Mouse (Mus musculus): Measurements from ENCODE around the gene Xpnpep1. TPM values are rescaled to one million over a fixed set of nuclear protein-coding genes. Genes with fewer than 3 reads are reported as not detected.
A peak's percentile ranks its signal among the peaks of the same experiment; 100 is the strongest.

The Xpnpep1 gene
- polyA plus RNA-seq, 1 experiment from 2014 or later, result 180 TPM

DNA sequence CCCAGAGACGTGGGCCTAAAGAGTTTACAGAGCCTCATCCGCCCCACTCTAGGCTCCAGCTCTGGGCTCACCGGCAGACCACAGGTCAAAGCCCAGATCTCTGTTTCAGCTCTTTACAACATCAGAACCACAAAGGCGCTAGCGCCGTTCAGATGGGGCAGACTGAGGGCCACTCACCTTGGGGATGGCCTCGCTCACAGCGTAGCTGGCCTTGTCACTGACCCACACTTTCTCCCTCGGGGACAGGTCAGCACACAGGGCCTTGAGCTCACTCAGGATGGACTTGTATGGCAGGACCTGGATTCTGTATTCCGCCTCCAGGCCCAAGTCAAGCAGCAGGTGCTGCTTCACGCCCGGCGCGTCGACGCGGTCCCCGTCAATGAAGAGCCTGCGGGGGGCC lies 34.0 kb downstream of the Xpnpep1 start:
- Histone ChIP-seq H3K27me3 (replicated peaks; ENCODE audit: control insufficient read depth, insufficient read depth, low read length) (no peaks in the 10 kb centered on the region), H3K4me2 (no peak overlapping the region), H3K9me3 (ENCODE audit: control insufficient read depth, low read length) (no peaks in the 10 kb centered on the region), H3K27ac (ENCODE audit: low read depth, low read length) (no peak overlapping the region), H3K36me3 (ENCODE audit: control insufficient read depth, insufficient read depth, low read length) (peaks cover 47% of the 10 kb centered on the region), H3K4me1 (replicated peaks; ENCODE audit: control insufficient read depth, insufficient read depth, low read length) (peaks cover 24% of the 10 kb centered on the region), H3K4me3 (ENCODE audit: low read depth, low read length) (no peak overlapping the region), H3K9ac (ENCODE audit: low read depth, low read length) (no peak overlapping the region)
- ATAC-seq (replicated peaks; ENCODE audit: low FRiP score), result no peak
- no peak for DNase-seq (ENCODE audit: low spot score)
- whole genome bisulfite sequencing, result 94% methylated on average over 19 of the region's 19 CpGs

DNA sequence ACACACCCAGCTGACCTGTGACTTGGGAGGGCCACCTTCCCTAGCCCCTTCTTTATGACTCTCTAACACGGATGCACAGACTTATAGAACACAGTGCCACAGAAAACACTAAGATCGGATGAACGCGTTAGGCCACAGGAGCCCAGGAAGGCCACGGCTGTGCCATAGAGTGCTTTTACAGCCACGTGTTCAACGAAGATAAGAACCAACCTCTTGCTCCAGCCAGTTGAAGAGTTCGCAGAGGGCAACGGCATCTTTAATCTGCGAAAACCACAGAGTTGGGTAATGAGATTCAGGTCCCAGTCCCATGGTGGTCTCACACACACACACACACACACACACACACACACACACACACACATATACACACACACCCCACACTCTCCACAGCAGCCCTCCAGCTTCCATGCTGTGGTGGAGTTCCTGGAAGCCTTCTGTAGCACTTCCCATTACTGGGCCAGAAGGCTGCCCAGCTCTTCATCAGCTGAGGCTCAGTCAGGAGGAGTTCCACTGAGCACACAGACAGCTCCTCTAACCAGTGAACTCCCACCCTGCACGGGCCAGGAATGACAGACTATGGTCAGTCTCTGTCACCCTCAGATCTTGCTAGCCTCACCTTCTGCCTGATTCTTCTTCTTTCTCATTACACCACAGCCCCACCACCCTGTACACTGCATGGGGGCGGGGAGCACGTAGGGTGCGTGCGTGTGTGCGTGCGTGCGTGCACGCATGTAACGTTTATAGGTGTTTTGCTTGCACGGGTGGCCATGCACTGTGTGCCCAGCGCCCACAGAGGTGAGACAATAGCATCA lies 36.3 kb downstream of the Xpnpep1 start:
- Histone ChIP-seq H3K27ac (ENCODE audit: low read depth, low read length) (peak overlapping the region; percentile 73), H3K4me3 (ENCODE audit: low read depth, low read length) (no peak overlapping the region), H3K27me3 (replicated peaks; ENCODE audit: control insufficient read depth, insufficient read depth, low read length) (no peaks in the 10 kb centered on the region), H3K9me3 (ENCODE audit: control insufficient read depth, low read length) (no peaks in the 10 kb centered on the region), H3K36me3 (ENCODE audit: control insufficient read depth, insufficient read depth, low read length) (peaks cover 54% of the 10 kb centered on the region), H3K4me1 (replicated peaks; ENCODE audit: control insufficient read depth, insufficient read depth, low read length) (peaks cover 24% of the 10 kb centered on the region), H3K9ac (ENCODE audit: low read depth, low read length) (peak overlapping the region; percentile 20; the same call in 1 of the 2 replicates), H3K4me2 (0 out of 2 replicates have a peak overlapping the region, but pooled peaks have one; percentile 18)
- ATAC-seq (replicated peaks; ENCODE audit: low FRiP score) (peak; percentile 84), DNase-seq (ENCODE audit: low spot score) (no peak)
- WGBS, result 70% methylated on average over 22 of the region's 22 CpGs

DNA sequence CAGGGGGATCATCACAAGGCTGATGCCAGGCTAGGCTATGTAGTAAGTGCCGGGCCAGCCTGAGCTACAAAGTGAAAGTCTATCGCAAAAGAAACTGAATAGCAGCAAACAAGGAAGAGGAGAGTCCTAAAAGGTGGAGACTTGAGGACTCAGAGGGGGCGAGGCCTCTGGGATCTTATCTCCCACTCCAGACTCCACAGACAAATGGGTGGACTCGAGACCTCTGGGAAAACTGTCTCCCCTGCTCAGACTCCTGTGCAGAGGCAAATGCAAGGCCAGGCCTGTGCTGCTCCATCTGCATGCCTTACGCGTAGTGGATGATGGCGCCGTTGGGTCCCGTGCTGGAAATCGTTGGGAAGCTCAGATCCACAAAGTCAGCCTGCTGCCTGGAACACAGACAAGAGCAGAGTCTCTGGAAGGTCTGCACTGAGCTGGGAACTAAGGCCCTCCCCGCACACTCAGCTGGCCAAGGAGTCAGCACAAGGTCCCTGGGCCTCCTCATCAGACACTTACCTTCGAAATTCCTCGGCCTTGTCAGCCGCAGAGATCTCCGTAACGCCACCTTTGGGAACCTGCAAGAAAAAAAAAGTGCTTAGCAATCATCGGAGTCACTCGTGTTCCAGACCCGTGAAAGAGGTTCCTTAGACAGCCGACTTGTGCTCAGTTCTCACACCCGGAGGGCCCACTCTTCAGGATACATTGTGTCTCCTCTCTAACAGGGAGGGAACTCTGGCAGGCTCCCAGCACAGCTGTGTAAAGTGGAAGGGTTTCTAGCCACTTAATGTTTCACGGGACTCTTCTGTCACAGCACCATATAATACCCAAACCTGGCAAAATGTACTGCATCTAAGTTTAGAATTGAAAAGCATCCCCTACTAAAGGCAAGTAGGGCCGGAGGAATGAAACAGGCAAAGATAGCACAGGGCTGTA lies 37.6 kb downstream of the Xpnpep1 start:
- Histone ChIP-seq H3K27me3 (replicated peaks; ENCODE audit: control insufficient read depth, insufficient read depth, low read length) (no peaks in the 10 kb centered on the region), H3K4me1 (replicated peaks; ENCODE audit: control insufficient read depth, insufficient read depth, low read length) (peaks cover 24% of the 10 kb centered on the region), H3K27ac (ENCODE audit: low read depth, low read length) (peak overlapping the region; percentile 73), H3K4me3 (ENCODE audit: low read depth, low read length) (no peak overlapping the region), H3K9ac (ENCODE audit: low read depth, low read length) (peak overlapping the region; percentile 13; the same call in 1 of the 2 replicates), H3K9me3 (ENCODE audit: control insufficient read depth, low read length) (no peaks in the 10 kb centered on the region), H3K4me2 (peak overlapping the region; percentile 30), H3K36me3 (ENCODE audit: control insufficient read depth, insufficient read depth, low read length) (peaks cover 53% of the 10 kb centered on the region)
- ATAC-seq (replicated peaks; ENCODE audit: low FRiP score) (peak; percentile 85), DNase-seq (ENCODE audit: low spot score) (no peak)
- 84% methylated on average over 23 of the region's 23 CpGs for WGBS

DNA sequence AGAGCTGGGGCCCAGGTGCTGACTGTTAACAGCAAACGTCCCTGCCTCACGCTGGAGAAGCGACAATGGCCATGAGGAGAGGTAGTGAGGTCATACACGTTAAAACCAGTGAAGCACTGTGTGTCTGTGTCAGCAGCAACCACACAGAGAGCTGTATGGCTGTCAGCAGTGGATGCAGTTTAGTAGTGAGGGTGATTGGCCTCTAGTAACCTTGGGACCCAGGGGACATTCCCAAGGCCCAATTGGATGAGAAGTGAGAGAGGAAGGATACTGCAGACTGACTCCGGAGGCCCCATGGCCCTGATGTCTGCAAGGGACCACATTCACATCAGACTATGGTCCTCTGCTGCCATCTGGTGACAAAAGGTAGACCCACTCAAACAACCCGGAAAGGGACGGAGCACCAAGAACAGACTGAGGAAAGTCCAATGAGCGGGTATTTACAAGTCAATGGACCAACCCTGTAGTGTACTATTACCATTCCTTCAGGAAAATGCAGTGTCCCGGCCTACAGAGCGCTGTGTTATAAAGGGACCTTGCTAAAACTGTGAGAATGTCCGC lies 47.1 kb downstream of the Xpnpep1 start:
- no peak overlapping the region for H3K27ac ChIP-seq (ENCODE audit: low read depth, low read length)
- no peak overlapping the region for H3K4me3 ChIP-seq (ENCODE audit: low read depth, low read length)
- DNase-seq (ENCODE audit: low spot score) (no peak), ATAC-seq (replicated peaks; ENCODE audit: low FRiP score) (peak; percentile 51)
- H3K9ac ChIP-seq (ENCODE audit: low read depth, low read length), result no peak overlapping the region
- H3K9me3 ChIP-seq (ENCODE audit: control insufficient read depth, low read length), result no peaks in the 10 kb centered on the region
- 85% methylated on average over 11 of the region's 11 CpGs for WGBS
- peaks cover 35% of the 10 kb centered on the region for H3K36me3 ChIP-seq (ENCODE audit: control insufficient read depth, insufficient read depth, low read length)
- H3K27me3 ChIP-seq (replicated peaks; ENCODE audit: control insufficient read depth, insufficient read depth, low read length), result no peaks in the 10 kb centered on the region
- H3K4me1 ChIP-seq (replicated peaks; ENCODE audit: control insufficient read depth, insufficient read depth, low read length), result no peaks in the 10 kb centered on the region
- no peak overlapping the region for H3K4me2 ChIP-seq

DNA sequence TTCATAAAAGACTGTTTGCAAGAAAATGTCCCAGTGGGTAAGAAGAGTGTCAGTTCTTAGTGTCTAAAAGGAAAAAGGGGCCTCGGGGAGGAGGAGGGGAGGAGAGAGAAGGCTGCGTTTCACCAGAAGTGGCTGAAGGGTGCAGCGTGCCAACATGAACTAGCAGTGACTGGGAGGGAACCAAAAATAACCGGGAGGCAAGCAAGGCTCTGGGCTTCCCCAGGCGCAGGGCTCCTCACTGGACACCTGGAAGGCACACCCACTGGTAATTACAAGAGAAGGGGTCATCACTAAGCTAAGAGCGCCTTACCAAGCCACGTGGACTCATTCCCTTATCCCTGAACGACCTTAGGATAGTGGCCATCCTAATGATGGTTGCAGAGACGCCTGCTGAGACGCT lies 48.1 kb downstream of the Xpnpep1 start:
- no peak overlapping the region for H3K9ac ChIP-seq (ENCODE audit: low read depth, low read length)
- ATAC-seq (replicated peaks; ENCODE audit: low FRiP score), result no peak

DNA sequence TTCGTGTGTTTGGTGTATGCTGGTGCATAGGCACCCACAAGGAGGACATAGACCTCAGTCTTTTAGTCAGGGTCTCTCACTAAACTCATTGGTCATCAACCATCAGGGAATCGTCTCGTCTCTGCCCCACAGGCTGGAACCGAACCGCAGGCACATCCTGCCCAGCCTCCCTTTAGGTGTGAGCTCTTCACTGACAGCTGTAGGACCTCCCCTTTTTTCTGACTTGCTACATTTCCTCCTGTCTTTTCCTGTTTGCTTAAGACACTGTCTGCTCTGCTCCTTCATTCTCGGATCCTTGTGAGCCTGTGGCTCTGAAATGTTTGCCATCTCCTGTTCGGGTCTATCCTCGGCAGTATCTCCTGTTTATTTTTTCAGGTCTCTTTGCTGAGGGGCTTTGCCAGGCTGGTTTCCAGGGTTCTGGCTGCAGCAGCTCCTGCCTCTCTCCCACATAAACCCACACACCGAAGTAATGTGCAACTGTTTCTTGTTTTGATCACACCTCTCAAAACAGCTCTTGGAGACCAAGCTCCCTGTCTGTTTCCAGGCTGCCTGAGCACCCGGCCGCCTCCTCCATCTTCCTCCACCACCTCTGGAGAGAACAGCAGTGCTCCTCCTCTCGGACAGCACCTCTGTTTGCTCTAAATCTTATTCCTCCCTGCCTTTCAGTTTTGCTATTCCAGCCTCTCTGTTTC lies 60.8 kb downstream of the Xpnpep1 start:
- Histone ChIP-seq H3K9me3 (ENCODE audit: control insufficient read depth, low read length) (no peaks in the 10 kb centered on the region), H3K4me3 (ENCODE audit: low read depth, low read length) (no peak overlapping the region), H3K27me3 (replicated peaks; ENCODE audit: control insufficient read depth, insufficient read depth, low read length) (no peaks in the 10 kb centered on the region), H3K36me3 (ENCODE audit: control insufficient read depth, insufficient read depth, low read length) (no peaks in the 10 kb centered on the region), H3K27ac (ENCODE audit: low read depth, low read length) (no peak overlapping the region), H3K9ac (ENCODE audit: low read depth, low read length) (no peak overlapping the region), H3K4me2 (no peak overlapping the region), H3K4me1 (replicated peaks; ENCODE audit: control insufficient read depth, insufficient read depth, low read length) (no peaks in the 10 kb centered on the region)
- no peak for DNase-seq (ENCODE audit: low spot score)
- 62% methylated on average over 12 of the region's 12 CpGs for WGBS
- ATAC-seq (replicated peaks; ENCODE audit: low FRiP score), result no peak

More for the DNA sequence above, 48.1 kb downstream of the Xpnpep1 start:
- Histone ChIP-seq H3K27ac (ENCODE audit: low read depth, low read length) (no peak overlapping the region), H3K4me3 (ENCODE audit: low read depth, low read length) (no peak overlapping the region), H3K9me3 (ENCODE audit: control insufficient read depth, low read length) (no peaks in the 10 kb centered on the region), H3K4me2 (no peak overlapping the region), H3K36me3 (ENCODE audit: control insufficient read depth, insufficient read depth, low read length) (peaks cover 35% of the 10 kb centered on the region), H3K4me1 (replicated peaks; ENCODE audit: control insufficient read depth, insufficient read depth, low read length) (no peaks in the 10 kb centered on the region), H3K27me3 (replicated peaks; ENCODE audit: control insufficient read depth, insufficient read depth, low read length) (no peaks in the 10 kb centered on the region)
- DNase-seq (ENCODE audit: low spot score), result no peak
- 90% methylated on average over 10 of the region's 10 CpGs for WGBS

DNA sequence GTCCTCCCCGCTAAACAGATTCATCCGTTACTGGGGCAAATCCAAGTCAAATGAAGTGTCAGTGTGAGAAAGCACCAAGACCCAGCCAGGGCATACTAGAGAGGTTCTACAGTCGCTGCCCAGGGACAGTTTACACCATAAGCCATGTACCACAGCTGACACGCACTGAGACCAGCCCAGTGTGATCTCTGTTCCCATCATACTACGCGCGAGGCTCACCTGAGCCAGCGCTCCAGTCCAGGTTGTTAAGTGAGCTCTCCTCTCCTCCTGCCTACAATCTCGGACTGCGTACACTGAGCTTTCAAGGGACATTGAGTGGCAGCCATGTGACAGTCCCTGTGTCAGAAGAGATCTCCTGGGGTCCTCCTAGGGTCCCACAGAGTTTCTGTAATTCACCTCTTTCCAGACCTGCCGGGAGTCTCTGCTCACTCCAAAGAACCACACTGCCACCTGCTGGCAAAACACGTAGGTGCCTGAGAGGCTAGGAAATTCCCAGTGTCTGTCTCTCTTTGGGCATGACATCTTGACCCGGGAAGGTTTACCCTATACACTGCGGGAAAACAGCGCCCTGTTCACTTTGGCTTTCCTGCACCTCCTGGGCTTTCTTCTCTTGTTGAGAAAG lies 64.3 kb downstream of the Xpnpep1 start:
- Histone ChIP-seq H3K4me3 (ENCODE audit: low read depth, low read length) (no peak overlapping the region), H3K9ac (ENCODE audit: low read depth, low read length) (no peak overlapping the region), H3K9me3 (ENCODE audit: control insufficient read depth, low read length) (no peaks in the 10 kb centered on the region), H3K27me3 (replicated peaks; ENCODE audit: control insufficient read depth, insufficient read depth, low read length) (no peaks in the 10 kb centered on the region), H3K4me2 (no peak overlapping the region), H3K36me3 (ENCODE audit: control insufficient read depth, insufficient read depth, low read length) (no peaks in the 10 kb centered on the region), H3K4me1 (replicated peaks; ENCODE audit: control insufficient read depth, insufficient read depth, low read length) (no peaks in the 10 kb centered on the region), H3K27ac (ENCODE audit: low read depth, low read length) (no peak overlapping the region)
- WGBS, result 54% methylated on average over 15 of the region's 15 CpGs
- ATAC-seq (replicated peaks; ENCODE audit: low FRiP score), result peak; percentile 45
- peak; percentile 53 for DNase-seq (ENCODE audit: low spot score)

DNA sequence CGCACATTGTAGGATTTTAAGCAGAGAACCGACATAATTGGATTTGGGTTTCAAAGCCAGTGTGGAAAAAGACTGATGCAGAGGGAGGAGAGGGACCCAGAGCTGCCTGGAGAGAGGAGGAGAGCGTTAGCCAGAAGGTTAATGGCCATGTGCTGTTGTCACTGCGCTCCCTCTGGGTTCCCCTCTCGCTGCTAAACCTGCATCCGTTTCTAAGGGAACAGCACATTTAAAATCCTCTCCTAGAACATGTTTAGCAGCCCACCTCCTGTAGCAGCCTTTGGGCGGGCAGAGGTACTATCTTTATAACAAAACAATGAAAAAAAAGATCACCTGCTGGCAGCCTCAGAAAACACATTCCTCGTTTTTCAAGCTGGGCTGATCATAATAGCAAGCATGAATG lies 73.7 kb downstream of the Xpnpep1 start:
- Histone ChIP-seq H3K4me3 (ENCODE audit: low read depth, low read length) (no peak overlapping the region), H3K9me3 (ENCODE audit: control insufficient read depth, low read length) (no peaks in the 10 kb centered on the region), H3K27me3 (replicated peaks; ENCODE audit: control insufficient read depth, insufficient read depth, low read length) (no peaks in the 10 kb centered on the region), H3K9ac (ENCODE audit: low read depth, low read length) (no peak overlapping the region), H3K36me3 (ENCODE audit: control insufficient read depth, insufficient read depth, low read length) (no peaks in the 10 kb centered on the region), H3K4me1 (replicated peaks; ENCODE audit: control insufficient read depth, insufficient read depth, low read length) (no peaks in the 10 kb centered on the region), H3K27ac (ENCODE audit: low read depth, low read length) (no peak overlapping the region), H3K4me2 (no peak overlapping the region)
- DNase-seq (ENCODE audit: low spot score) (no peak), ATAC-seq (replicated peaks; ENCODE audit: low FRiP score) (no peak)
- WGBS, result 81% methylated on average over 8 of the region's 8 CpGs
